Mouse (Mus musculus) embryonic facial prominence, embryonic 15.5 days (tissue): Measurements from ENCODE around the gene Zfp92. TPM values are rescaled to one million over a fixed set of nuclear protein-coding genes. Genes with fewer than 3 reads are reported as not detected.

Experiments used
- ATAC-seq: fragments of 200-750 bp; cut with Nextera tagmentation; 2 replicates; pipeline ENCODE4 v1.8.0; 2017; ENCODE audit warnings: low read depth, moderate TSS enrichment; ENCODE audit not compliant: insufficient number of reproducible peaks, low FRiP score, low TSS enrichment
- H3K27ac ChIP-seq: fragments of 300-500 bp; sonication (generic); replicated peaks from 2 replicates; pipeline ENCODE4 v1.5.1; 2015; ENCODE audit warnings: mild to moderate bottlenecking, inconsistent platforms
- H3K27me3 ChIP-seq: fragments of 300-500 bp; sonication (generic); 2 replicates; pipeline ENCODE4 v1.6.1; 2015; ENCODE audit warnings: inconsistent platforms
- H3K36me3 ChIP-seq: fragments of 300-500 bp; sonication (generic); 2 replicates; pipeline ENCODE4 v1.6.1; 2015; ENCODE audit warnings: mild to moderate bottlenecking, inconsistent platforms
- H3K4me1 ChIP-seq: fragments of 300-500 bp; sonication (generic); 2 replicates; pipeline ENCODE4 v1.6.1; 2015; ENCODE audit warnings: inconsistent platforms
- H3K4me2 ChIP-seq: fragments of 300-500 bp; sonication (generic); replicated peaks from 2 replicates; pipeline ENCODE4 v1.6.1; 2015; ENCODE audit warnings: mild to moderate bottlenecking, inconsistent platforms
- H3K4me3 ChIP-seq: fragments of 300-500 bp; sonication (generic); replicated peaks from 2 replicates; pipeline ENCODE4 v1.5.1; 2015; ENCODE audit warnings: mild to moderate bottlenecking, inconsistent platforms
- H3K9ac ChIP-seq: fragments of 300-500 bp; sonication (generic); 2 replicates; pipeline ENCODE4 v1.6.1; 2015; ENCODE audit warnings: inconsistent platforms
- H3K9me3 ChIP-seq: fragments of 300-500 bp; sonication (generic); replicated peaks from 2 replicates; pipeline ENCODE4 v1.6.1; 2016; ENCODE audit warnings: inconsistent platforms
- WGBS: fragments of 180-500 bp; shearing (Covaris S2); methylation state at CpG from one replicate; pipeline ENCODE4 v1.1.7; 2015; 5-methylcytosine and 5-hydroxymethylcytosine counted together
- polyA plus RNA-seq: library from polyadenylated mRNA; unstranded; fragments of >200 nt; fragmentation: Nextera tagmentation; extraction: Ambion mirVana; gene quantifications from 2 replicates; pipeline ENCODE4 v1.2.1, GENCODE M21; 2015

Gene Zfp92
- polyA plus RNA-seq, 1 experiment from 2014 or later = 0.33 TPM

DNA sequence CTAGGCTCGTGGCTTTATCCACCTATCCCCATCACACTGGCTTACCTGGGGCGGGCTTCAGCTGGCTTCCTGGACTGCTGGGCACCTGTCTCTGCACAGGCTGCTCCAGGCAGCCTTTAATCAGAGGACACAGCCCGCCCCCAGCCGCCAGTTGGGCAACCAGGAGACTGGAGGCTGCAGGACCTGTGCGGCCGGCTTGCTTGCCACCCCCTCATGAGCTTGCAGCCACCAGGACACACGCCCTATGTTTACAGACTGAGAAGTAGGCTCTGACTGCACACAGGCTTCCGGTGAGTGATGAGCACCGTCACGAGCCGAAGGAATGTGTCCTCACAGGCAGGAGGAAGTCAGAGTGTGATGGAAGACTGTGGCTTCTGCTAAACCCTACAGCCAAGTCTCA, 24.4 kb downstream of the Zfp92 start, which contains the start of gene Trex2:
Gene Trex2, minus strand, starts transcription at position 93 of the 400 bp plus-strand sequence.
- Histone ChIP-seq H3K27ac (no peak within 1 kb of the TSS), H3K4me2 (no peak within 1 kb of the TSS), H3K4me3 (no peak within 1 kb of the TSS), H3K4me1 (no peaks in the 10 kb centered on the region), H3K9ac (no peak within 1 kb of the TSS), H3K27me3 (no peaks in the 10 kb centered on the region), H3K9me3 (no peaks in the 10 kb centered on the region), H3K36me3 (no peaks in the 10 kb centered on the region)
- WGBS = 72% methylated on average over 11 of the region's 11 CpGs
- ATAC-seq = no peak

DNA sequence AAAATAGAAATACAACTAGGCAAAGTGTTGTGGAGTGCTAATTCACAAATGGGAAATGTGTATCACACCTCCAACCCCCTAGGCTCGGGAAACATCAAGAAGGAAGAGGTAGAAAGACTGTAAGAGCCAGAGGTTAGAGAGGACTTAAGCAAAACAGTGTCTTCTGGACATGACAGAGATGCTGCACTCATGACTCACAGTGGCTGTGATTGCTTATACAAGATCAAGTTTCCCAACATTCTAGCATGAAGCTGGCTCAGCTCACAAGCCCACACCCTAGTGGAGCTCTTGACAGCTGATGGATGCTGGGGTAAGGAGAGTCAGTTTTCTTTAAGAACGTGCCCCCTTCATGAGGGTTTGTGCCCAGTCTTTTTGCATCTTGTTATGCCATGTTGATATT, 30.5 kb downstream of the Zfp92 start:
- H3K27me3 ChIP-seq = no peaks in the 10 kb centered on the region

DNA sequence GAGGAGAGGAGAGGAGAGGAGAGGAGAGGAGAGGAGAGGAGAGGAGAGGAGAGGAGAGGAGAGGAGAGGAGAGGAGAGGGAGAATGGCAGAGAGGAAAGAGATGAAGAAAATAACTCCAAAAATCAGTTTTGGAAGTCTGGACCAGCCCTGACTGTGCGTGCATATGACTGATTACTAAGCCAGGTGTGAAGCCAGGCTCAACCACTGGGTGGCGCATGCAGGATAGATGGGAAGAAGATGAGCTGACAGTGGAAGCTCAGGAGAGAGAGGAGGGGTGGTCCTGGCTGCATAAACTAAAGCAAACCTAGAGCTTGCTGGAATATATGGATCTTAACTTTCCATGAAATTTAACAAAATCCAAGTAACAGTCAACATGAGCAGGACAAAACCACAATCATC, 41.1 kb downstream of the Zfp92 start:
- no peaks in the 10 kb centered on the region for H3K9me3 ChIP-seq
- H3K4me3 ChIP-seq = no peak overlapping the region
- no peak overlapping the region for H3K4me2 ChIP-seq
- H3K27ac ChIP-seq = no peak overlapping the region
- no peaks in the 10 kb centered on the region for H3K4me1 ChIP-seq
- H3K36me3 ChIP-seq = no peaks in the 10 kb centered on the region
- no peaks in the 10 kb centered on the region for H3K27me3 ChIP-seq
- H3K9ac ChIP-seq = no peak overlapping the region
- no peak for ATAC-seq
- 19% methylated on average over 2 of the region's 2 CpGs for WGBS

More for the DNA sequence above, 30.5 kb downstream of the Zfp92 start:
- Histone ChIP-seq H3K27ac (no peak overlapping the region), H3K4me1 (no peaks in the 10 kb centered on the region), H3K4me2 (no peak overlapping the region), H3K9me3 (no peaks in the 10 kb centered on the region), H3K9ac (no peak overlapping the region), H3K36me3 (no peaks in the 10 kb centered on the region), H3K4me3 (no peak overlapping the region)
- 62% methylated on average over 2 of the region's 2 CpGs for WGBS
- no peak for ATAC-seq

DNA sequence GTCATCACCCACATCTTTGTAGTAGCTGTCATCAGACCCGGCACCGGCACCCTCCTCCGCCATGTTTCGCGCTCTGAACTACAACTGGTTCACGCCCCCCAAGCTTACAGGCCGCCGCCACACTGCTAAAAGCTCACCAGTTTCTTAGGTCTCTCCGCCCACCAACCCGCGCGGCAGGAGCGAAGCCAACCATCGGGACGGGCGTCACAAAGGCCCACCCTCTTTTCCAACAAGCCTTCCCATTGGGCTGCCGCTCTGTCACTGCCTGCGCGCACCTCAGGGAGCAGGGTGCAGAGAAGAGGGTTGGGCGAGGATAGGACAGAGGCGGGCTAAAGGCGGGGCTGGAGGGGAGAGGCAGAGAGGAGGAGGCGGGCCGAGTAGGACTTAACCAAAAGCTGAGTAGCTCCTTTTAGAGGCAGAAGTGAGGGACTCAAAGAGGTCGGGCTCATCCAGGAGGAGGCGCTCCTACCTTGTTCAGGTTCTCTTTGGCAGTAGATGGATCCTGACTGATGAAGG, 48.0 kb downstream of the Zfp92 start, which contains the start of gene Haus7:
Gene Haus7, minus strand, starts transcription at position 168 of the 516 bp plus-strand sequence.
- H3K27ac ChIP-seq = no peak within 1 kb of the TSS; the same call in 1 of the 2 replicates
- H3K4me1 ChIP-seq = no peaks in the 10 kb centered on the region
- H3K36me3 ChIP-seq = no peaks in the 10 kb centered on the region
- H3K27me3 ChIP-seq = no peaks in the 10 kb centered on the region
- ATAC-seq = peak; percentile 100
- WGBS = 11% methylated on average over 26 of the region's 26 CpGs
- H3K4me2 ChIP-seq = peak within 1 kb of the TSS; percentile 56
- no peaks in the 10 kb centered on the region for H3K9me3 ChIP-seq
- H3K9ac ChIP-seq = peak within 1 kb of the TSS; percentile 33; the same call in 1 of the 2 replicates
- peak within 1 kb of the TSS; percentile 53 for H3K4me3 ChIP-seq

DNA sequence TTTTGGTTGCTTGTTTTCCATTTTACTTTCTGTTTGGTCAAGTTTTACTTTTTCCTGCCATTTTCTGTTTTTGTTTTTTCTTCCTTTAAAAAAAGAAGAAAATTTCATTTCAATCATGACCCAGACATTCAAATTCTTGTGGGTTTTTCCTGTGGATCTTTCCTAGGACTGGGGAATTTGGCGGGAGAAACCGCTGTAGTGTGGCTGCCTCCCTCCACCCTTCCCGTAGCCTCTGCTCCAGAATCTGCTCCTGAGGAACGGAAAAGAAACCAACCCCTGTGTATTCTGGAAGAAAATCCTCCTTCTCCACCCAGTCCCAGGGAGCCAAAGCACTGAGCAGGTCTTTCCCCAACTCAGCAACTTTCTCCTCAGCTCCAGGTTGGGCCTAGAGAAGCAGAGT, 49.9 kb downstream of the Zfp92 start:
- no peak for ATAC-seq
- 0 out of 2 replicates have a peak overlapping the region, but pooled peaks have one; percentile 44 for H3K27ac ChIP-seq
- 75% methylated on average over 4 of the region's 4 CpGs for WGBS

DNA sequence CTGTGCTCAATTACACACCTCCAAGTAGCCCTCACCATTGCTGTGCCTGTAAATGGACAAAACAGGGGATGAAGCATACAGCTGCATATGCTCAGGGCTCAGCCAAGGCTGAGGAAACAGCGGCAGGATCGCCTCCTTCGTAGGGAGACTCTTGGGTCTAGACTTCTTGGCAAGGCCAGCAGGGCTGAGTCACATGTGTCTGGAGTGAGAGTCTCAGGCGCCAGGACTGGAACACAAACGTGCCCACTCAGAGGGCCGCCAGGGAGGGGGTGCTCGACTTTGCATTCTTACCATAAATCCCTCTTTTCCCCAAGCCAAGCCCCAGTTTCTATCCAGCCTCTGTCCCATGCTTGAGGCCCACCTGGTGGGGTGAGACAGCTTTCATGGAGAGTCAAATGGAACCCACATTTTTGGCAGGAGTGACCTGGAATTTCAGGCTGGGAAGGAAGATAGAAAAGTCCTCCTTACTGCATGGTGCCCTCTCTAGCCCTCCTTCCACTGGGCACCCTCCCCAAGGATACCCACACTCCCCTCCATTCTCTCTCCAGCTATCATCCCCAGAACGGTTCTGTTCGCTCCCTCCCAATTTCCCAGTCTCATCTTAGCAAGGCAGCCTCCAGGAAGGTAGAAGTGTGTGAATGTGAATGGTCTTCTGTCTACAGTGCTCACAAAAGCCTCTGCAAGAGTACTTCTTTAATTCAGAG, 54.7 kb downstream of the Zfp92 start:
- H3K4me1 ChIP-seq = peaks cover 25% of the 10 kb centered on the region
- ATAC-seq = peak; percentile 86
- no peak overlapping the region for H3K9ac ChIP-seq

More for the DNA sequence above, 49.9 kb downstream of the Zfp92 start:
- no peaks in the 10 kb centered on the region for H3K27me3 ChIP-seq
- no peaks in the 10 kb centered on the region for H3K9me3 ChIP-seq
- H3K4me1 ChIP-seq = 0 out of 2 replicates have a peak, but pooled peaks cover 2% of the 10 kb centered on the region
- no peaks in the 10 kb centered on the region for H3K36me3 ChIP-seq
- no peak overlapping the region for H3K9ac ChIP-seq
- no peak overlapping the region for H3K4me3 ChIP-seq
- no peak overlapping the region for H3K4me2 ChIP-seq

DNA sequence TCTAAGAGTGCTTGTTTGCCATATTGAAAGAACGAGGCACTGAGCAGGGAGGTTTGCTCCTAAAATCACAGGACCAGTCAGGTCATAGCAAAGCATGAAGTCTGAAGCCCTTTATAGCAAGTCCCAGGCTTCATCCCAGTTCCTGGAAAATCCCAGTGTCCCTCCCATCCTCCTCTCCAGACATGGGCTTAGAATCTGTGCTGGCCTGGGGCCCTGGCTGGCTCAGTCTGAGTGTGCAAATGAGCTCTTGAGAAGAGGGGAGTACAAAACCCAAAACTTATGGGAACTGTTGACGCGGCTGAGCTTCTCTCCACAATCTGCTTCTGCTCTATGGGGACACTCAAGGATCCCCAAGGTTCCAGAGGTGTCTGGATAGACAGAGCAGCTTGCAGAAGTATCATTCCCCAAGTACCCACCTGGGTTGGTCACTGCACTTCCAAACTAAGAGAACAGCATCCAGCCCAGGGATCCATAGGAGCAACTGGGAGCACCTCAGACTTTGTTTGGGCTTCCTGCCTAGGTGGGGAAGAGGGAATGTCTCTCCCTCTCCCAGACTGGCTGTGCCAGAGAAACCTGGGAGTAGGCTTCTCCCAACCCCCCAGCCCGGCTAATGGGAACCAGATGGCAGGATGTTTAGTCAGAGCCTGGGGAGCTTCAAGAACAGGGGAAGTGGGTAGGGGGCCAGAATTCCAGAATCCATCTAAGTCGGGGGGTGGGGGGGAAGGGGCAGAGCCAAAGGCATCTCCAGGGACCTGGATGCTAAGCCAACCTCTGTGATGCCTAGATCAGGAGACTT, 56.7 kb downstream of the Zfp92 start:
- peak; percentile 81 for ATAC-seq

More for the DNA sequence above, 54.7 kb downstream of the Zfp92 start:
- Histone ChIP-seq H3K36me3 (no peaks in the 10 kb centered on the region), H3K27me3 (no peaks in the 10 kb centered on the region), H3K9me3 (no peaks in the 10 kb centered on the region), H3K27ac (peak overlapping the region; percentile 92), H3K4me3 (no peak overlapping the region), H3K4me2 (peak overlapping the region; percentile 4; the same call in 1 of the 2 replicates)
- 35% methylated on average over 9 of the region's 9 CpGs for WGBS

DNA sequence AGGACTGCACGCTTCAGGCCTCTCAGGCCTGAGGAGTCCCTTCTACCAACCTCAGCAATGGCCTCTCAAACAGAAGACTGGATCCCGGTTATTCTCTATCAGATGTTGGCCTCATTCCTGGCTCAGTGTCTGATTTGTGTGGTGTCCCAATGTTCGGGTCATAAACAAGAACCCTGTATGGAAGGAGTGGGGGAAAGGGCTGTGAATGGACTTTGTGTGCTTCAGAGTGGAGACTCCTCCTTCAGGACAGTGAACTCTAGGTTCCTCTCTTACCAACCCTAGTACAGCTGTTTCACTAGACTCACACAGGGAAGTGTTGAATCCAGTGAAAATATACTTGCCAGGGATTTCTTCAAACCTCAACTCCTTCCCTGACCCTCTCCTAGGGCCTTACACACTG, 57.4 kb downstream of the Zfp92 start:
- H3K36me3 ChIP-seq = no peaks in the 10 kb centered on the region
- peak overlapping the region; percentile 92 for H3K27ac ChIP-seq
- no peak overlapping the region for H3K9ac ChIP-seq
- peaks cover 25% of the 10 kb centered on the region for H3K4me1 ChIP-seq
- 54% methylated on average over 3 of the region's 3 CpGs for WGBS
- ATAC-seq = no peak
- no peak overlapping the region for H3K4me3 ChIP-seq
- H3K4me2 ChIP-seq = no peak overlapping the region
- H3K9me3 ChIP-seq = no peaks in the 10 kb centered on the region
- H3K27me3 ChIP-seq = no peaks in the 10 kb centered on the region

More for the DNA sequence above, 56.7 kb downstream of the Zfp92 start:
- H3K27ac ChIP-seq = peak overlapping the region; percentile 92
- H3K9me3 ChIP-seq = no peaks in the 10 kb centered on the region
- no peak overlapping the region for H3K4me2 ChIP-seq
- no peaks in the 10 kb centered on the region for H3K36me3 ChIP-seq
- H3K4me3 ChIP-seq = no peak overlapping the region
- no peaks in the 10 kb centered on the region for H3K27me3 ChIP-seq
- H3K9ac ChIP-seq = no peak overlapping the region
- 33% methylated on average over 5 of the region's 5 CpGs for WGBS
- H3K4me1 ChIP-seq = peaks cover 25% of the 10 kb centered on the region

DNA sequence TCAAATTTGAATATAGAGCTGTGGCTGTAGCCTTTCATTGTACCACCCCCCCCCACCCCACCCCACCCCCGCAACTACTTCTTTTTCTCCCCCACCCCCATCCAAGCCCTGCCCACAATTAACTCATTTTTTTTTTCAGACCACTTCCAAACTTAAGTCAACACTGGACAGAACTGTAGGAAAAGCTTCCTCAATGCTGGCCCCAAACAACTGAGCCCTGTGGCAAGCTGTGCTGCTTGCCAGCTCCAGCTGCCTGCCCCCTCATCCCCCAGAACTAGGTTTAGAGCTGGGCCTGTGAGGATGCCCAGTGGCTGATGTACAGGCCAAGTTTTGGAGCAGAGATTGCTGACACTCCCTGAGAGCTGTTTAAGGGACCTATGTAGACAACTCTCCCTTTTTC, 57.9 kb downstream of the Zfp92 start:
- Histone ChIP-seq H3K4me1 (peaks cover 25% of the 10 kb centered on the region), H3K36me3 (no peaks in the 10 kb centered on the region), H3K4me3 (no peak overlapping the region), H3K27ac (peak overlapping the region; percentile 92), H3K9ac (no peak overlapping the region), H3K9me3 (no peaks in the 10 kb centered on the region), H3K4me2 (no peak overlapping the region), H3K27me3 (0 out of 2 replicates have a peak, but pooled peaks cover 2% of the 10 kb centered on the region)
- 71% methylated on average over 1 of the region's 1 CpGs for WGBS
- no peak for ATAC-seq

DNA sequence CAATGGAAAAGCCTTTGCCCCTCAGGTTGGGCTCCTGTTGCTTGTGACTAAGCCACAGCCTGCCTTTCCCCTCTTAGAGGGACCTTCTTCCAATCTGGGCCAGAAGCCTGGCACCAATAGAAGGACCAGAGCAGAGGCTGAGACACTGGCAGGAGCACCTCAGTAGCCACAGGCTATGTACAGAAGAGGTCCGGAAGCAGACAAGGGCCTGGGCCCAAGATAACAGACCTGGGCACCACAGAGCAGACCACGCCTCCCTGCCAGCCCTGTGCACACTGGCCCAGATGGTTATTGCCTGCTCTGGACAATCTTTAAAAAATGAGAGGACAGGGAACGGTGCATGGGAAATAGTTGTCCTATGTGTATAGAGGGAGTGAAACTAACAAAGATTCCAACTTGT, 60.9 kb downstream of the Zfp92 start:
- Histone ChIP-seq H3K9me3 (no peaks in the 10 kb centered on the region), H3K27me3 (0 out of 2 replicates have a peak, but pooled peaks cover 3% of the 10 kb centered on the region), H3K9ac (no peak overlapping the region), H3K36me3 (no peaks in the 10 kb centered on the region), H3K4me1 (peaks cover 38% of the 10 kb centered on the region), H3K4me2 (no peak overlapping the region), H3K4me3 (no peak overlapping the region), H3K27ac (no peak overlapping the region)
- ATAC-seq = no peak
- WGBS = 87% methylated on average over 3 of the region's 3 CpGs
